Mouse (Mus musculus) olfactory bulb, adult 2 months (tissue): ENCODE data around the gene Hcn2.

Experiments used
- CTCF ChIP-seq: fragments of 200-500 bp; IDR thresholded peaks from 2 replicates; pipeline ENCODE4 v1.5.1; 2012; ENCODE audit warnings: low read depth, mild to moderate bottlenecking, low read length, moderate library complexity; ENCODE audit not compliant: insufficient read depth
- POLR2A ChIP-seq: fragments of 200-500 bp; IDR thresholded peaks from 2 replicates; pipeline ENCODE4 v1.6.1; 2012; ENCODE audit warnings: mild to moderate bottlenecking, low read depth, low read length, moderate library complexity; ENCODE audit not compliant: insufficient read depth

DNA sequence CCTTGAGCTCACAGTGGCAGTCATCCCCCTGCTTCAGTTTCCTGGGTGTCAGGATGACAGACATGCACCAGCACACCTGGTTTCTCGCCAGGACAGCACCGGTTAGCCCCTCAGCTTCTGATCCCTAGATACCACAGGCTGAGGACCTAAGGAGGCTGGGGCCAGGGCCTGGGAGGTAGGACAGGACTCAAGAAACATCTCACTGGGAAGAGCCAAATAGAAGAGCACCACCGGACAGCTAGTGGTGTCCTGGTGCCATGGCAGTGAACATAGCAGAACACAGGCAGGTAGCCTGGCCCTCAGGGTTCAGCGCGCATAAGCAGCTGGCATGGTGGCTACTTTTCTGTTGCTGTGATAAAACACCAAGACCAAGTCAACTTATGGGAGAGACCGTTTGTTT lies 18.0 kb upstream of the Hcn2 start:
- no peak for TF ChIP-seq CTCF
- TF ChIP-seq POLR2A: no peak
